Mouse (Mus musculus) retina, postnatal 7 days (tissue): ENCODE results near the gene Prr30.
"Not testable (repeated sequence)": the region's sequence is repeated elsewhere in the genome, so short reads cannot be mapped to it uniquely, and the experiment has no call there.

Experiments
- DNase-seq: peaks from one replicate; pipeline ENCODE4 v3.0.0-alpha.2; 2012; ENCODE audit warnings: low read depth, low spot score

The Prr30 gene

DNA sequence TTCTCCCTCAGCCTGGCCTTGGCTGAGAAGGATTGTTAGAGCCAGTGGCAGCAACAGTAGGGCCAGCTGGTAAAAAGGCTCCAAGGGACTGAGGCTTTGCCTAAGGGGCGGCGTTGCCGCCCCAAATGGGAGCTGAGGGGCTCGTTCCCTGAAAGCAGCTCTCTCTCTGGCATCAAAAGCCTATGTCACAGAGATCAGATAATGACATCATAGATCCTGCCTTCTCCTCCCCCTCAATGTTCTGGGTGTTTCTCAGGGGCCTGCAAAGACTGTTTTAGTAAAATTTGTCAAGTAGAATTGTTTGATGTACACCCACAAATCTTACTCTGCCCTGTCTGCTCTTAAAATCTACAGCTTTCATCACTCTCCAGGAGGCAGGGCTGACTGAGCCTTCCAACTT lies at the start of gene Prr30:
Prr30 (minus strand) TSS at position 101 of the 400 bp plus-strand sequence.
- no peak for DNase-seq

DNA sequence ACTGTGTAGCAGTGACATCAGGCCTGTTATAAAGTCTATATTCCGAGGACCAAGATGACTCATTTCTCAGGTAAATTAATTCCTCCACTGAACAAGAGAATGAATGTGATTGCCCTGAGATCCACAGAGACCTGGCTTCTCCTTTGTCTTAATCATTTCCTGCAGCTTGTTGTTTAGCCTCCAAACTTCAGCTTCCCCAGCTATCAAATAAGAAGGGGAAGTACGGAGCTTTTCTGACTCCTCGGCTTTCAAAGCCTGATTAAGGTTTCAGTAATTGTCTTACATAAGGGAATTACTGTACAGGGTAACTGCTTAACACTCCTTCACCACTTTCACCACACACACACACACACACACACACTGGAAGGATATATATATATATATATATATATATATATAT lies 46.7 kb upstream of the Prr30 start:
- DNase-seq: no peak

DNA sequence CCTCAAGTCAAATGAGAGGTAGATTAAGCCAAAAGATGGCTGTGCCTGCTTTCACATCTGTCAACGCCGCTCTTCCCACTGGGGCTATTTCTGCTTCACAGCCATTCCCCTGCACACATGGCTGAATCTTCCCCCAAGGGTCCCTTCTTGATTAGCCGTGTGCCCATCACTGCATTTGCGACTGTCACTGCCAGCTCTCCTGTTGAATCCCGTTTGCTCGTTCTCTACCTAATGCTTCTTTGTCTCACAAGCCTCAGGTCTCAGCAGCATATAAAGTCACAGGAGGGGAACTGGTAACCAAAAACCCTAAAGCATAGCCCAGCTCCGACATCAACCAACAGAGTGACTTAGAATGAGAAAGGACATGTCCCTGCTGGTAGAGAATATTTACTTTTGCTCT lies 45.6 kb upstream of the Prr30 start:
- DNase-seq: peak; percentile 11

DNA sequence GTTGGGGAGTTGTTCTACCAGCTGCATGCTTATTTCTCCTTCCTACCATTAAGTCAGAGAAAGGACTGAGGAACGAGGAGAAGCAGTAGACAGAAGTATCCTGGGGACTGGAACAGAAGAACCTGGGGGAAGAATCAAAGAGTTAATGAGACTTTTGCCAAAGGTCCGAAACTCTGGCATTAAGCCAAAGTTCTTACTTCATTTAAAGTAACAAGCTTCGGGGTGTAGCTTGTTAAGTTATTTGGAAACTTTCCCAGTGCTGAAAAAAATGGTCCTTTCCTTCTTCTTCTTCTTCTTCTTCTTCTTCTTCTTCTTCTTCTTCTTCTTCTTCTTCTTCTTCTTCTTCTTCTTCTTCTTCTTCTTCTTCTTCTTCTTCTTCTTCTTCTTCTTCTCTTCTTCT lies 44.3 kb upstream of the Prr30 start:
- not testable (repeated sequence) for DNase-seq

DNA sequence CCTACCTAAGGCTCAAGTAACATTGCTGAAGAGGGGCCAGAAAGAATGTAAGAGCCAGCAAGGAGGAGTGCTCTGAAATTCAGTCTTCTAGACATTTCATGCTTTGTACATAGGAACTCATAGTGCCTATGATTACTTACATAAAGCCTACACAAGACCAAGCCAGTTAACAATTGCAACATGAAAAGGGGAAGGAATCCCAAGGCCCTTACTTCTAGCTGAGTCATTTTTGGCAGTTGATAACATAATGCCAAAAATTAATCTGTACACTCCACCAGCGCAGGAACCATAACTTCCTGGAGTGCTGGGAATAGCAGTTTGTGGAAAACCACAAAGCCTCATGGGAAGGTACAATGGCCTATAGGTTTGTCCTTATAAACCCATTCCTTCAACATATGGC lies 37.8 kb upstream of the Prr30 start:
- DNase-seq: no peak

DNA sequence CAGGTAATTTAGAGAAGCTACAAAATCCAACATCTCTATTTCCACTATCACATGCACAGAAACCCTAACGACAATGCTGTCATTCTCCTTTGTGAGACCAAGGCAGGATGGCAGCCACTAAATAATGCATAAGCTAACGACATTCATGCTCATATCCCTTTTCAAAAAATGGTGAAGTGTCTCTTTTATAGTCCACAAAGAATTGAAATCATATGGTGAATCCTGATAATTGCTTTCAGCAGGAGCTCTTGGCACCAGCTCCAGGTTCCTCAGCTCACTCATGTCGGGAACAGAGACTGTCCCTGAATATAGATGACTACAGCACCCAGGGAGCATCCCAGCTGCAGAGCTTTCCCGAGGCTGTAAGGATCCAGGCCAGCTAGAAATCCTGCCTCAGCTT lies 28.9 kb upstream of the Prr30 start:
- no peak for DNase-seq

DNA sequence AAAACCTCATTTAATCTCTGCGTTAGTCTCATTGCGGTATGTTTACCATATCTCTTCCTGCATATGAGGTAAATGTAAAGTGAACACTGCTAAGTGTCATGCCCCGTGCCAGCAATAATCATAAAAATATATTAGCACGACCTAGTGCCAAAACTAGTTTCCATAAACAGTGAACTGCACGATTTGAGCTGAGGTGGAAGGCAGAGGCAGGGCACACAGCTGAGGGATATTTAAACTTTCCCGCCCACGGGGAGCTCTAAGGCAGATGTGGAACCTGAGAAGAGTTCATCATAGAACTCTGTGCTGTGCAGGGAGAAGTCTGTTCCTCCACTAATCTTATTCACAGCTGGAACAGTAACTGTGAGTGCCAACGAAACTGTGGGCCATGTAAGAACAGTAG lies 22.2 kb upstream of the Prr30 start:
- no peak for DNase-seq

DNA sequence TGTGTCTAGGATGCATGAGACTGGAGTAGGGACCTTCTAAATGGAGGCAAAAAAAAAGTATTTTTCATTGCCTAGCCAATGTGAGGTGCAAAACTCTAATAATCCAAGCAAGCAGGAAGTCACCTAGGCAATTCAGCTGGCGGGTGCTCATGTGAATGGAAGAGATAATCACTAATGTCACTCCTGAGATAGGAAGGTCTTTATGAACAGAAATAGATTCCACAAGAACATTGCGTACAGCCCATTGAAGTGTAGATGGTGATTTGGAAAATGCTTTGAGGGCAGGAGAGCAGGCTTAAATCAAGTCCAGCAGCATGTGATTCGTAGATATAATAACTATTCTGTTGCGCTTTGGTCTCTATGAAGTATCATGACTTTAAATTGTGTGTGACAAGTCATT lies 27.9 kb downstream of the Prr30 start:
- DNase-seq: no peak
